Mouse (Mus musculus) heart, postnatal 0 days (tissue): ENCODE measurements around the gene Gm5485.

Source experiments
- CTCF ChIP-seq: IDR thresholded peaks from 2 replicates; pipeline ENCODE4 v1.5.1; 2016; ENCODE audit warnings: antibody characterized with exemption, control low read depth, low read depth
- EP300 ChIP-seq: IDR thresholded peaks from 2 replicates; pipeline ENCODE4 v1.6.1; 2016; ENCODE audit warnings: antibody characterized with exemption, low read depth

DNA sequence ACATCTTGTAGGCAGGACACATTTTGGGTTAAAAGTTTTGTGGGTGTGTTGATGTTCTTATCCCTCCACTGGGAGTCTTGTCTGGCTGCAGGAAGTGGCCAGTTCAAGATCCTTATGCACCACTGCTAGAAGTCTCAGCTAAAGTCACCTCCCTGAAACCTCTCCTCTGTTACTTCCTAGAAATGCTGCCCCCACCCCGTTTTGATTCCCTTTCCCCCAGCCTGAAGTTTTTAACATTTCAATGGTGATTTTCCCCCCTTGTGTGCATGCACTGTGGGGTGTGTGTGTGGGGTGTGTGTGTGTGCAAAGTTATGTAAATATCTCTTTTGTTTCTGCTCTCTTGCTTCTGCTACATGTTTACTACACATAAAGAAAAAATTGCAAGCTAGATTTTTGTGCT, 23.2 kb upstream of the Gm5485 start:
- TF ChIP-seq EP300: no peak
- TF ChIP-seq CTCF: no peak
